Mouse (Mus musculus): ENCODE data around the gene Trim68. TPM values are rescaled to one million over a fixed set of nuclear protein-coding genes. Genes with fewer than 3 reads are reported as not detected.

The Trim68 gene
- polyA plus RNA-seq (2015; fragmentation: Nextera tagmentation; extraction: Ambion mirVana), result 7.0 and 10.4 TPM in 2 replicates

GRCm38 (mm10) chr7:102686944-102687501 is at the start of gene Trim68:
TSS of gene Trim68 (minus strand) at chr7:102687327.
- WGBS, result under 1% methylated on average over 38 of the region's 40 CpGs
- peak within 1 kb of the TSS; percentile 83 for H3K27ac ChIP-seq (replicated peaks)
- no peaks in the 10 kb centered on the region for H3K9me3 ChIP-seq (replicated peaks)
- peak within 1 kb of the TSS; percentile 76 for H3K4me2 ChIP-seq
- H3K4me1 ChIP-seq, result 0 out of 2 replicates have a peak, but pooled peaks cover 5% of the 10 kb centered on the region
- peak within 1 kb of the TSS; percentile 74 for H3K4me3 ChIP-seq (replicated peaks)
- peak within 1 kb of the TSS; percentile 71 for H3K9ac ChIP-seq (replicated peaks)
- no peaks in the 10 kb centered on the region for H3K36me3 ChIP-seq
- no peaks in the 10 kb centered on the region for H3K27me3 ChIP-seq (replicated peaks)
- peak; percentile 100 for ATAC-seq (ENCODE audit: low FRiP score)

GRCm38 (mm10) chr7:102733793-102734192 is 46.7 kb upstream of the Trim68 start:
- WGBS, result 39% methylated on average over 1 of the region's 1 CpGs
- H3K4me3 ChIP-seq (replicated peaks), result no peak overlapping the region
- no peak overlapping the region for H3K27ac ChIP-seq (replicated peaks)
- no peak for ATAC-seq (ENCODE audit: low FRiP score)
- H3K27me3 ChIP-seq (replicated peaks), result no peaks in the 10 kb centered on the region
- H3K36me3 ChIP-seq, result no peaks in the 10 kb centered on the region
- H3K9me3 ChIP-seq (replicated peaks), result no peaks in the 10 kb centered on the region
- H3K4me1 ChIP-seq, result no peaks in the 10 kb centered on the region
- H3K4me2 ChIP-seq, result no peak overlapping the region
- no peak overlapping the region for H3K9ac ChIP-seq (replicated peaks)

GRCm38 (mm10) chr7:102727391-102727790 is 40.3 kb upstream of the Trim68 start, which contains the start of gene Olfr559:
TSS of gene Olfr559 (minus strand) at chr7:102727491.
- no peaks in the 10 kb centered on the region for H3K4me1 ChIP-seq
- H3K27ac ChIP-seq (replicated peaks), result no peak within 1 kb of the TSS
- H3K27me3 ChIP-seq (replicated peaks), result no peaks in the 10 kb centered on the region
- H3K4me3 ChIP-seq (replicated peaks), result no peak within 1 kb of the TSS
- H3K9me3 ChIP-seq (replicated peaks), result no peaks in the 10 kb centered on the region
- H3K4me2 ChIP-seq, result no peak within 1 kb of the TSS
- H3K9ac ChIP-seq (replicated peaks), result no peak within 1 kb of the TSS
- no peak for ATAC-seq (ENCODE audit: low FRiP score)
- H3K36me3 ChIP-seq, result no peaks in the 10 kb centered on the region

GRCm38 (mm10) chr7:102718970-102719369 is 31.8 kb upstream of the Trim68 start, which contains the start of gene Olfr33:
TSS of gene Olfr33 (minus strand) at chr7:102719070.
- Histone ChIP-seq H3K36me3 (no peaks in the 10 kb centered on the region), H3K27ac (replicated peaks) (no peak within 1 kb of the TSS), H3K27me3 (replicated peaks) (no peaks in the 10 kb centered on the region), H3K9ac (replicated peaks) (no peak within 1 kb of the TSS), H3K4me3 (replicated peaks) (no peak within 1 kb of the TSS), H3K4me1 (no peaks in the 10 kb centered on the region), H3K4me2 (no peak within 1 kb of the TSS), H3K9me3 (replicated peaks) (no peaks in the 10 kb centered on the region)
- no peak for ATAC-seq (ENCODE audit: low FRiP score)
- WGBS, result 41% methylated on average over 1 of the region's 1 CpGs

- Histone ChIP-seq H3K9me3 (replicated peaks) (no peaks in the 10 kb centered on the region), H3K27ac (replicated peaks) (no peak within 1 kb of the TSS), H3K27me3 (replicated peaks) (no peaks in the 10 kb centered on the region), H3K4me1 (no peaks in the 10 kb centered on the region), H3K4me2 (no peak within 1 kb of the TSS), H3K4me3 (replicated peaks) (no peak within 1 kb of the TSS), H3K9ac (replicated peaks) (no peak within 1 kb of the TSS), H3K36me3 (no peaks in the 10 kb centered on the region)
- ATAC-seq (ENCODE audit: low FRiP score), result no peak
Observed at GRCm38 (mm10) chr7:102701915-102702314, 14.8 kb upstream of the Trim68 start, which contains the start of gene Olfr558. TSS of gene Olfr558 (plus strand) at chr7:102702215.

GRCm38 (mm10) chr7:102698461-102698860 is 11.3 kb upstream of the Trim68 start:
- Histone ChIP-seq H3K4me2 (no peak overlapping the region), H3K9ac (replicated peaks) (no peak overlapping the region), H3K4me3 (replicated peaks) (no peak overlapping the region), H3K27me3 (replicated peaks) (no peaks in the 10 kb centered on the region), H3K9me3 (replicated peaks) (no peaks in the 10 kb centered on the region), H3K27ac (replicated peaks) (no peak overlapping the region), H3K4me1 (no peaks in the 10 kb centered on the region), H3K36me3 (no peaks in the 10 kb centered on the region)
- ATAC-seq (ENCODE audit: low FRiP score), result no peak
- WGBS, result 93% methylated on average over 7 of the region's 7 CpGs

GRCm38 (mm10) chr7:102695358-102696125 is 8.4 kb upstream of the Trim68 start, which contains the start of gene Olfr557:
TSS of gene Olfr557 (plus strand) at chr7:102695910.
- Histone ChIP-seq H3K9me3 (replicated peaks) (no peaks in the 10 kb centered on the region), H3K9ac (replicated peaks) (no peak within 1 kb of the TSS), H3K36me3 (no peaks in the 10 kb centered on the region), H3K27me3 (replicated peaks) (no peaks in the 10 kb centered on the region), H3K4me1 (no peaks in the 10 kb centered on the region), H3K4me3 (replicated peaks) (no peak within 1 kb of the TSS), H3K4me2 (no peak within 1 kb of the TSS), H3K27ac (replicated peaks) (no peak within 1 kb of the TSS)
- no peak for ATAC-seq (ENCODE audit: low FRiP score)
- WGBS, result 79% methylated on average over 5 of the region's 5 CpGs

GRCm38 (mm10) chr7:102681916-102682315 is 5.2 kb downstream of the Trim68 start:
- no peak for ATAC-seq (ENCODE audit: low FRiP score)
- Histone ChIP-seq H3K4me3 (replicated peaks) (no peak overlapping the region), H3K9ac (replicated peaks) (no peak overlapping the region), H3K36me3 (no peaks in the 10 kb centered on the region), H3K9me3 (replicated peaks) (no peaks in the 10 kb centered on the region), H3K4me2 (no peak overlapping the region), H3K27ac (replicated peaks) (no peak overlapping the region), H3K4me1 (no peaks in the 10 kb centered on the region), H3K27me3 (replicated peaks) (no peaks in the 10 kb centered on the region)
- 91% methylated on average over 1 of the region's 1 CpGs for WGBS

- Histone ChIP-seq H3K4me3 (replicated peaks) (no peak overlapping the region), H3K9ac (replicated peaks) (no peak overlapping the region), H3K4me1 (no peaks in the 10 kb centered on the region), H3K27ac (replicated peaks) (no peak overlapping the region), H3K9me3 (replicated peaks) (no peaks in the 10 kb centered on the region), H3K36me3 (no peaks in the 10 kb centered on the region), H3K4me2 (no peak overlapping the region), H3K27me3 (replicated peaks) (no peaks in the 10 kb centered on the region)
- no peak for ATAC-seq (ENCODE audit: low FRiP score)
- WGBS, result 90% methylated on average over 2 of the region's 2 CpGs
Observed at GRCm38 (mm10) chr7:102676225-102676624, 10.9 kb downstream of the Trim68 start.

- H3K36me3 ChIP-seq, result no peaks in the 10 kb centered on the region
- H3K27ac ChIP-seq (replicated peaks), result no peak overlapping the region
- H3K4me2 ChIP-seq, result no peak overlapping the region
- WGBS, result 40% methylated on average over 2 of the region's 2 CpGs
- H3K9me3 ChIP-seq (replicated peaks), result no peaks in the 10 kb centered on the region
- no peaks in the 10 kb centered on the region for H3K27me3 ChIP-seq (replicated peaks)
- ATAC-seq (ENCODE audit: low FRiP score), result no peak
- no peak overlapping the region for H3K9ac ChIP-seq (replicated peaks)
- no peak overlapping the region for H3K4me3 ChIP-seq (replicated peaks)
- no peaks in the 10 kb centered on the region for H3K4me1 ChIP-seq
Observed at GRCm38 (mm10) chr7:102665378-102665777, 21.7 kb downstream of the Trim68 start.

- ATAC-seq (ENCODE audit: low FRiP score), result no peak
- no peak within 1 kb of the TSS for H3K9ac ChIP-seq (replicated peaks)
- no peak within 1 kb of the TSS for H3K4me2 ChIP-seq
- H3K4me1 ChIP-seq, result no peaks in the 10 kb centered on the region
- H3K27me3 ChIP-seq (replicated peaks), result no peaks in the 10 kb centered on the region
- H3K4me3 ChIP-seq (replicated peaks), result no peak within 1 kb of the TSS
- H3K36me3 ChIP-seq, result no peaks in the 10 kb centered on the region
- no peaks in the 10 kb centered on the region for H3K9me3 ChIP-seq (replicated peaks)
- no peak within 1 kb of the TSS for H3K27ac ChIP-seq (replicated peaks)
- 19% methylated on average over 3 of the region's 3 CpGs for WGBS
Observed at GRCm38 (mm10) chr7:102664599-102664998, 22.5 kb downstream of the Trim68 start, which contains the start of gene Olfr556. TSS of gene Olfr556 (plus strand) at chr7:102664899.

GRCm38 (mm10) chr7:102658523-102658922 is 28.6 kb downstream of the Trim68 start, which contains the start of gene Olfr555:
TSS of gene Olfr555 (plus strand) at chr7:102658823.
- Histone ChIP-seq H3K4me1 (no peaks in the 10 kb centered on the region), H3K9ac (replicated peaks) (no peak within 1 kb of the TSS), H3K27ac (replicated peaks) (no peak within 1 kb of the TSS), H3K4me3 (replicated peaks) (no peak within 1 kb of the TSS), H3K36me3 (no peaks in the 10 kb centered on the region), H3K9me3 (replicated peaks) (no peaks in the 10 kb centered on the region), H3K27me3 (replicated peaks) (no peaks in the 10 kb centered on the region), H3K4me2 (no peak within 1 kb of the TSS)
- no peak for ATAC-seq (ENCODE audit: low FRiP score)
- WGBS, result 74% methylated on average over 1 of the region's 1 CpGs
